Mouse (Mus musculus): Measurements from ENCODE around the gene Baiap2. TPM values are rescaled to one million over a fixed set of nuclear protein-coding genes. Genes with fewer than 3 reads are reported as not detected.
A peak's percentile ranks its signal among the peaks of the same experiment; 100 is the strongest.

Baiap2 gene
- total RNA-seq, 2 experiments from 2014 or later = 257 to 261 TPM

GRCm38 (mm10) chr11:119973789-119974188 is 31.2 kb downstream of the Baiap2 start:
- no peak for DNase-seq (ENCODE audit: low spot score in 2 of 2)

- no peak for DNase-seq (ENCODE audit: low spot score in 2 of 2)
These were observed 33.4 kb downstream of the Baiap2 start for GRCm38 (mm10) chr11:119975739-119976501.

GRCm38 (mm10) chr11:119978701-119979100 is 36.1 kb downstream of the Baiap2 start:
- no peak for DNase-seq (ENCODE audit: low spot score in 2 of 2)

GRCm38 (mm10) chr11:119979596-119980385 is 37.2 kb downstream of the Baiap2 start:
- no peak for DNase-seq (ENCODE audit: low spot score in 2 of 2)

- DNase-seq (ENCODE audit: low spot score in 2 of 2) = no peak
These were observed 39.2 kb downstream of the Baiap2 start for GRCm38 (mm10) chr11:119981769-119982168.

- DNase-seq (ENCODE audit: low spot score in 2 of 2) = no peak
These were observed 39.7 kb downstream of the Baiap2 start for GRCm38 (mm10) chr11:119982236-119982635.

- DNase-seq (ENCODE audit: low spot score in 2 of 2) = no peak
These were observed 40.6 kb downstream of the Baiap2 start for GRCm38 (mm10) chr11:119983151-119983550.

GRCm38 (mm10) chr11:119986751-119987425 is 44.3 kb downstream of the Baiap2 start:
- DNase-seq (ENCODE audit: low spot score in 2 of 2) = no peak

GRCm38 (mm10) chr11:119987876-119988275 is 45.3 kb downstream of the Baiap2 start:
- no peak for DNase-seq (ENCODE audit: low spot score in 2 of 2)

GRCm38 (mm10) chr11:119988391-119988790 is 45.8 kb downstream of the Baiap2 start:
- DNase-seq (ENCODE audit: low spot score in 2 of 2) = no peak

- peak; percentile 49 to 68 for DNase-seq (ENCODE audit: low spot score in 2 of 2)
These were observed 46.6 kb downstream of the Baiap2 start for GRCm38 (mm10) chr11:119989115-119989564.

GRCm38 (mm10) chr11:119990658-119991337 is 48.2 kb downstream of the Baiap2 start:
- DNase-seq (ENCODE audit: low spot score in 2 of 2) = peak in 1 of 2 experiments; percentile 62

GRCm38 (mm10) chr11:119991338-119991678 is 48.7 kb downstream of the Baiap2 start:
- DNase-seq (ENCODE audit: low spot score in 2 of 2) = peak; percentile 94 to 97

- no peak for DNase-seq (ENCODE audit: low spot score in 2 of 2)
These were observed 54.8 kb downstream of the Baiap2 start for GRCm38 (mm10) chr11:119997351-119997750.

GRCm38 (mm10) chr11:120002041-120002440 is 59.5 kb downstream of the Baiap2 start:
- DNase-seq (ENCODE audit: low spot score in 2 of 2) = no peak

GRCm38 (mm10) chr11:120002634-120003220 is 60.2 kb downstream of the Baiap2 start:
- no peak for DNase-seq (ENCODE audit: low spot score in 2 of 2)

- DNase-seq (ENCODE audit: low spot score in 2 of 2) = no peak
These were observed 63.1 kb downstream of the Baiap2 start for GRCm38 (mm10) chr11:120005434-120006317.

GRCm38 (mm10) chr11:120007496-120008080 is 65.0 kb downstream of the Baiap2 start:
- no peak for DNase-seq (ENCODE audit: low spot score in 2 of 2)

- DNase-seq (ENCODE audit: low spot score in 2 of 2) = no peak
These were observed 65.9 kb downstream of the Baiap2 start for GRCm38 (mm10) chr11:120008501-120008900.

Measured in layer of hippocampus, adult 18-20 months (tissue).